Mouse (Mus musculus): ENCODE measurements around the gene Thegl. TPM values are rescaled to one million over a fixed set of nuclear protein-coding genes. Genes with fewer than 3 reads are reported as not detected.
A peak's percentile ranks its signal among the peaks of the same experiment; 100 is the strongest.

Thegl gene
- polyA plus RNA-seq, 1 experiment, result 0.65 TPM

GRCm38 (mm10) chr5:77038451-77038850, 22.6 kb downstream of the Thegl start:
- TF ChIP-seq POLR2A (IDR thresholded peaks at IDR 0.05; ENCODE audit: borderline replicate concordance, extremely low read depth, low read depth, low read length), result no peak
- no peak for TF ChIP-seq CTCF (IDR thresholded peaks at IDR 0.05; ENCODE audit: insufficient read depth, low read length)
- H3K4me3 ChIP-seq (replicated peaks; ENCODE audit: extremely low read depth, low read depth, low read length), result no peak overlapping the region
- H3K4me1 ChIP-seq (ENCODE audit: control insufficient read depth, insufficient read depth, low read length), result no peaks in the 10 kb centered on the region
- no peak for DNase-seq
- WGBS, result 88% methylated on average over 10 of the region's 10 CpGs

DNA sequence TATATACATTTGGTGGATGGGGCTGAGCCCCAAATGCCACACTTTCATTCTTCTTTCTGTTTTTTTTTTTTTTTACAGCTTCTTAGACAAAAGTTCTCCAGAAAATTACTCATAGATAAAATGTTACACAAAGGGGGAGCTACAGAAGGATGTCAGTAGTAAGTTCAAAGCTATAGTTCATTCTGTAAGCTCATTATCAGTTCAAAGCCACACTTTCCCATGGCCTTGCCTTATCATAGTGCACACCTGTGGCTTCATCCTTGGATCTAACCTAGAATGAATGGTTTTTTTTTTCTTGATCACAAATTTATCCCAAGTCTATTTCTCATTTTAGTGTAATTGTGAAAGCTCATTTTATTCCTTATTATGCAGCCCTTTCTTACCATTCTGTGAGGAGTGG, 23.6 kb downstream of the Thegl start:
- DNase-seq, result no peak
- Histone ChIP-seq H3K4me1 (ENCODE audit: control insufficient read depth, insufficient read depth, low read length) (no peaks in the 10 kb centered on the region), H3K4me3 (replicated peaks; ENCODE audit: extremely low read depth, low read depth, low read length) (no peak overlapping the region)
- TF ChIP-seq POLR2A (IDR thresholded peaks at IDR 0.05; ENCODE audit: borderline replicate concordance, extremely low read depth, low read depth, low read length) (no peak), CTCF (IDR thresholded peaks at IDR 0.05; ENCODE audit: insufficient read depth, low read length) (no peak)

GRCm38 (mm10) chr5:77044362-77044761, 28.5 kb downstream of the Thegl start:
- H3K4me1 ChIP-seq (ENCODE audit: control insufficient read depth, insufficient read depth, low read length), result no peaks in the 10 kb centered on the region
- H3K4me3 ChIP-seq (replicated peaks; ENCODE audit: extremely low read depth, low read depth, low read length), result no peak overlapping the region
- no peak for DNase-seq
- TF ChIP-seq POLR2A (IDR thresholded peaks at IDR 0.05; ENCODE audit: borderline replicate concordance, extremely low read depth, low read depth, low read length), result no peak
- TF ChIP-seq CTCF (IDR thresholded peaks at IDR 0.05; ENCODE audit: insufficient read depth, low read length), result no peak
- WGBS, result 47% methylated on average over 5 of the region's 5 CpGs

- TF ChIP-seq CTCF (IDR thresholded peaks at IDR 0.05; ENCODE audit: insufficient read depth, low read length) (no peak), POLR2A (IDR thresholded peaks at IDR 0.05; ENCODE audit: borderline replicate concordance, extremely low read depth, low read depth, low read length) (no peak)
- H3K4me1 ChIP-seq (ENCODE audit: control insufficient read depth, insufficient read depth, low read length), result no peaks in the 10 kb centered on the region
- no peak for DNase-seq
- no peak overlapping the region for H3K4me3 ChIP-seq (replicated peaks; ENCODE audit: extremely low read depth, low read depth, low read length)
- WGBS, result 93% methylated on average over 5 of the region's 5 CpGs
Observed at GRCm38 (mm10) chr5:77052616-77053015, 36.8 kb downstream of the Thegl start.

DNA sequence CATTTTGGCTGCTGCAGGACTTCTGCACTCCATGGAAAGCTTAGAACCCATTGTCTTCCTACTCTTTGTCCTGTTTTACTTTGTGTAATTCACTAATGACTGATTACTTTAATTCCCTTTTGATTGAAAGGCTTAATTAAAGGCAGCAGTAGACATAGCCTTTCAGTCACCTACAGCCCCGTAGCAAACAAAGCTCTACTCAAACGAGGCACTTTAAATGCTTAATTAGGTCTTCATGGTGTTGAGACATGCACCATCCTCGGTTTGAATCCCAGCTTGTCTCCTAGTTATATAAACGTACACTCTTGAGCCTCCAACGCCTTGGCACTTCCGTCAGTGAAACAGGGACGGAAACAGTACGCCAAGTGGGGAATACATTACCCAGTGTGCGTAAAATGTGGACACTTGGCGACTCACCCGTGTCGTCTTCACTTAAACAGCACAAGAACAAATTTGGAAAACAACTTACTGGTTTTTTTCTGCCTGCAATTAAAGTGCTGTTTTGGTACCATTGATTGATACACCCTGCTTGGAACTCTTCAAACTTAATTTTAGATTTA, 41.1 kb downstream of the Thegl start:
- 72% methylated on average over 12 of the region's 12 CpGs for WGBS
- H3K4me3 ChIP-seq (replicated peaks; ENCODE audit: extremely low read depth, low read depth, low read length), result no peak overlapping the region
- DNase-seq, result no peak
- H3K4me1 ChIP-seq (ENCODE audit: control insufficient read depth, insufficient read depth, low read length), result no peaks in the 10 kb centered on the region
- TF ChIP-seq CTCF (IDR thresholded peaks at IDR 0.05; ENCODE audit: insufficient read depth, low read length) (no peak), POLR2A (IDR thresholded peaks at IDR 0.05; ENCODE audit: borderline replicate concordance, extremely low read depth, low read depth, low read length) (no peak)

DNA sequence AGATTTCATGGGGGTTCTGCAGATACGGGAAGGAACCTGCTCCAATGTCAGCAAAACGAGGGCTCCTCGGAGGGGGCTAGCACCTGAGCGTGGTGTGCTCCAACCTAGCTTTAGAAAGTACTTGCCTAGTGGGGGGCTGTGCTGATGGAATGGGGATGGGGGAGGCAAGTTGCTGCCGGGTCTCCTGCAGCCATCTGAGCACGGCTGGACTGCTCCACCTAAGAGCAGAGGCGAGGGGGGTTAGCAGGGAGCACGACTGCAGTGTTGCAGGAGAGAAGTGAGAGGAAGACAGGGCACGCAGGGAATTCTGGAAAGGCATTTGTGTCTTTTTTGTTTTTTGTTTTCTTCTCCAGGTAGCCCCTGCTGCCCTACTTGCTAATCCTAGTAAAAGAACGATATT, 44.5 kb downstream of the Thegl start:
- WGBS, result 58% methylated on average over 10 of the region's 10 CpGs
- no peak for DNase-seq
- TF ChIP-seq POLR2A (IDR thresholded peaks at IDR 0.05; ENCODE audit: borderline replicate concordance, extremely low read depth, low read depth, low read length) (no peak), CTCF (IDR thresholded peaks at IDR 0.05; ENCODE audit: insufficient read depth, low read length) (no peak)
- no peak overlapping the region for H3K4me3 ChIP-seq (replicated peaks; ENCODE audit: extremely low read depth, low read depth, low read length)
- H3K4me1 ChIP-seq (ENCODE audit: control insufficient read depth, insufficient read depth, low read length), result no peaks in the 10 kb centered on the region

DNA sequence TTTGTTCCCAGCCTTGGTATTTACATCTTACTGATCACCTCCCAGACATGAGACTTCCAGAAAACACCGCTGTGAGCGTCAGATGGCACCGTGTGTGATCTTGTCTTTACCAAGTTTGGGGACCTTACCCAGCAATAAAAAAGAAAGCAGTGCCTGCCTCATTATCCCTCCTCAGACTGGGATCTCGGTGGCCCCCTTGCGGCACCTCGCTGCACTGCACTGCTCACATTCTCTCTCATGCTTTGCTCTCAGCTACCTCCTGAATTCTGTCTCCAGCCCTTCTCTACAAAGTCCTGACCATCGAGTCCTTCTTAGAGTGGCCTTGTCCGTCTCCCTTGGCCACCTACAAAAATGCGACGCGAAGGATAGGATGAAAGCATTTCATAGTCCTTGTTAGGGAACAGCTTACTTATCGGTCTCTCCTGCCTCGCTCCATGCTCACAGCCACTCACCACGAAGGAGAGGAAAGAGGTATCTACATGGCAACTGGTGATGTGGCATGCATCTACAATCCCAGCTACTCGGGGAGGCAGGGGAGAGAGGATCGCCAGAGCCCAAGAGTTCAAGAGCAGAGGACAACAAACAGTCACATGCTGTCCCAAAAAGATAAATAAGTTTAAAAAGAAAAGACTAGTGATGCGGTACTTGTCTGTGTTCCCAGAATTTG, 45.7 kb downstream of the Thegl start:
- no peak overlapping the region for H3K4me3 ChIP-seq (replicated peaks; ENCODE audit: extremely low read depth, low read depth, low read length)
- peak; percentile 77 for DNase-seq
- no peaks in the 10 kb centered on the region for H3K4me1 ChIP-seq (ENCODE audit: control insufficient read depth, insufficient read depth, low read length)
- no peak for TF ChIP-seq POLR2A (IDR thresholded peaks at IDR 0.05; ENCODE audit: borderline replicate concordance, extremely low read depth, low read depth, low read length)
- TF ChIP-seq CTCF (IDR thresholded peaks at IDR 0.05; ENCODE audit: insufficient read depth, low read length), result peak; percentile 92
- WGBS, result 27% methylated on average over 17 of the region's 17 CpGs

- H3K4me3 ChIP-seq (replicated peaks; ENCODE audit: extremely low read depth, low read depth, low read length), result no peak overlapping the region
- TF ChIP-seq CTCF (IDR thresholded peaks at IDR 0.05; ENCODE audit: insufficient read depth, low read length) (no peak), POLR2A (IDR thresholded peaks at IDR 0.05; ENCODE audit: borderline replicate concordance, extremely low read depth, low read depth, low read length) (no peak)
- 51% methylated on average over 8 of the region's 8 CpGs for WGBS
- H3K4me1 ChIP-seq (ENCODE audit: control insufficient read depth, insufficient read depth, low read length), result no peaks in the 10 kb centered on the region
- no peak for DNase-seq
Observed at GRCm38 (mm10) chr5:77067321-77067720, 51.5 kb downstream of the Thegl start.

DNA sequence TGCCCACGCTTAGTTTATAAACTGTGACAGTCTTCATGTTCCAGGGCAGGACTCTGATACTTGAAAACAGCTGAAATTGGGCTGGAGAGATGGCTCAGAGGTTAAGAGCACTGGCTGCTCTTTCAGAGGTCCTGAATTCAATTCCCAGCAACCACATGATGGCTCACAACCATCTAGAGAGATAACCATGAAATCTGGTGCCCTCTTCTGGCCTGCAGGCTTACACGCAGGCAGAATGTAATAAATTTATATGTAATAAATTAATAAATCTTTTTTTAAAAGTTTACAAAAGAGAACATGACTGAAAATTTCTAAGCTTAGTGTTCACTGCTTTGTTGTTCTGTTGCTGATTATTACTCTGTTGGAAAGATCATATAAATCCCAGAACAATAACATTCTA, 55.2 kb downstream of the Thegl start:
- TF ChIP-seq CTCF (IDR thresholded peaks at IDR 0.05; ENCODE audit: insufficient read depth, low read length), result no peak
- no peak for TF ChIP-seq POLR2A (IDR thresholded peaks at IDR 0.05; ENCODE audit: borderline replicate concordance, extremely low read depth, low read depth, low read length)
- Histone ChIP-seq H3K4me3 (replicated peaks; ENCODE audit: extremely low read depth, low read depth, low read length) (no peak overlapping the region), H3K4me1 (ENCODE audit: control insufficient read depth, insufficient read depth, low read length) (no peaks in the 10 kb centered on the region)
- no peak for DNase-seq
- 87% methylated on average over 2 of the region's 2 CpGs for WGBS

GRCm38 (mm10) chr5:77071626-77072025, 55.8 kb downstream of the Thegl start:
- no peak for DNase-seq
- WGBS, result 74% methylated on average over 3 of the region's 3 CpGs
- no peak overlapping the region for H3K4me3 ChIP-seq (replicated peaks; ENCODE audit: extremely low read depth, low read depth, low read length)
- no peak for TF ChIP-seq POLR2A (IDR thresholded peaks at IDR 0.05; ENCODE audit: borderline replicate concordance, extremely low read depth, low read depth, low read length)
- TF ChIP-seq CTCF (IDR thresholded peaks at IDR 0.05; ENCODE audit: insufficient read depth, low read length), result no peak
- no peaks in the 10 kb centered on the region for H3K4me1 ChIP-seq (ENCODE audit: control insufficient read depth, insufficient read depth, low read length)

All from lung, adult 2 months (tissue).